Comparison of ENCODE assay signal across 8 mouse cellular contexts in genomic region chr17:35829737-35830136, GRCm38 (mm10). TPM values are rescaled to one million over a fixed set of nuclear protein-coding genes. Genes with fewer than 3 reads are reported as not detected.
DNase-seq lines count a peak whose midpoint lies in the region; ATAC-seq lines count a peak whose summit lies in the region.

No protein-coding gene starts in this region.

- H3K4me2 ChIP-seq in limb, embryonic 15.5 days: peak overlapping the region; percentile 24; the same call in 1 of the 2 replicates
- H3K4me2 ChIP-seq in midbrain, embryonic 16.5 days (ENCODE audit: low read length): no peak overlapping the region

- no peaks in the 10 kb centered on the region for H3K9me3 ChIP-seq in limb, embryonic 15.5 days
- H3K9me3 ChIP-seq in midbrain, embryonic 16.5 days (replicated peaks; ENCODE audit: control insufficient read depth, low read length, poor library complexity, severe bottlenecking): no peaks in the 10 kb centered on the region

- H3K27me3 ChIP-seq in limb, embryonic 15.5 days: no peaks in the 10 kb centered on the region
- no peaks in the 10 kb centered on the region for H3K27me3 ChIP-seq in midbrain, embryonic 16.5 days (ENCODE audit: control insufficient read depth, insufficient read depth, low read depth, low read length)

- H3K4me3 ChIP-seq in limb, embryonic 15.5 days: no peak overlapping the region
- H3K4me3 ChIP-seq in midbrain, embryonic 16.5 days (ENCODE audit: low read depth, low read length): no peak overlapping the region

- 3% methylated on average over 21 of the region's 21 CpGs for WGBS in limb, embryonic 15.5 days
- 3% methylated on average over 21 of the region's 21 CpGs for WGBS in midbrain, embryonic 16.5 days

- H3K4me1 ChIP-seq in limb, embryonic 15.5 days: peaks cover 24% of the 10 kb centered on the region
- H3K4me1 ChIP-seq in midbrain, embryonic 16.5 days (ENCODE audit: control insufficient read depth, insufficient read depth, low read length): peaks cover 21% of the 10 kb centered on the region

- H3K9ac ChIP-seq in limb, embryonic 15.5 days: no peak overlapping the region
- H3K9ac ChIP-seq in midbrain, embryonic 16.5 days (ENCODE audit: low read depth, low read length): no peak overlapping the region

- peak; percentile 79 for DNase-seq in layer of hippocampus, adult 11-12 months (ENCODE audit: low spot score)
- no peak for DNase-seq in layer of hippocampus, adult 9-10 months (ENCODE audit: low spot score)
- DNase-seq in embryo, embryonic 11.5 days (ENCODE audit: low read depth, low spot score): peak; percentile 68
- peak; percentile 87 for DNase-seq in kidney, adult 11 months
- DNase-seq in spleen, postnatal 36 days (ENCODE audit: low spot score in 2 of 2): peak; percentile 87 to 88

- no peak overlapping the region; the same call in 1 of the 2 replicates for H3K27ac ChIP-seq in limb, embryonic 15.5 days
- H3K27ac ChIP-seq in midbrain, embryonic 16.5 days (ENCODE audit: low read length): no peak overlapping the region

- peak; percentile 94 for ATAC-seq in granulocyte monocyte progenitor cell, adult 5-6 weeks (replicated peaks; ENCODE audit: poor library complexity, severe bottlenecking)
- ATAC-seq in limb, embryonic 15.5 days (ENCODE audit: insufficient number of reproducible peaks, low FRiP score, low TSS enrichment, low read depth): peak; percentile 74
- ATAC-seq in midbrain, embryonic 16.5 days: peak; percentile 39; the same call in 1 of the 2 replicates

- peaks cover 75% of the 10 kb centered on the region for H3K36me3 ChIP-seq in limb, embryonic 15.5 days
- H3K36me3 ChIP-seq in midbrain, embryonic 16.5 days (ENCODE audit: control insufficient read depth, insufficient read depth, low read length): peaks cover 16% of the 10 kb centered on the region

RNA-seq across cellular contexts. Expression of gene Flot1, which starts 6.7 kb away (rescaled TPM):
- 66.8 and 109 TPM in 2 replicates for total RNA-seq in granulocyte monocyte progenitor cell, adult 5-6 weeks (2014; fragmentation: Nextera tagmentation)
- total RNA-seq in granulocyte monocyte progenitor cell, adult 5-6 weeks (2017): 58.3 and 63.6 TPM in 2 replicates
- polyA plus RNA-seq in limb, embryonic 15.5 days (2015; fragmentation: Nextera tagmentation; extraction: Ambion mirVana): 60.2 and 70.9 TPM in 2 replicates
- 102 and 104 TPM in 2 replicates for polyA plus RNA-seq in midbrain, embryonic 16.5 days (2015; fragmentation: Nextera tagmentation; extraction: Ambion mirVana)

RNA-seq across cellular contexts. Expression of gene Ier3, which starts 8.3 kb away (rescaled TPM):
- 4.6 and 18.1 TPM in 2 replicates for total RNA-seq in granulocyte monocyte progenitor cell, adult 5-6 weeks (2014; fragmentation: Nextera tagmentation)
- 44.3 and 53.7 TPM in 2 replicates for total RNA-seq in granulocyte monocyte progenitor cell, adult 5-6 weeks (2017)
- 23.2 and 27.5 TPM in 2 replicates for polyA plus RNA-seq in limb, embryonic 15.5 days (2015; fragmentation: Nextera tagmentation; extraction: Ambion mirVana)
- polyA plus RNA-seq in midbrain, embryonic 16.5 days (2015; fragmentation: Nextera tagmentation; extraction: Ambion mirVana): 8.9 and 10.5 TPM in 2 replicates

RNA-seq across cellular contexts. Expression of gene Tubb5, which starts 8.4 kb away (rescaled TPM):
- 640 and 699 TPM in 2 replicates for total RNA-seq in granulocyte monocyte progenitor cell, adult 5-6 weeks (2014; fragmentation: Nextera tagmentation)
- total RNA-seq in granulocyte monocyte progenitor cell, adult 5-6 weeks (2017): 874 and 1,022 TPM in 2 replicates
- 811 and 833 TPM in 2 replicates for polyA plus RNA-seq in limb, embryonic 15.5 days (2015; fragmentation: Nextera tagmentation; extraction: Ambion mirVana)
- polyA plus RNA-seq in midbrain, embryonic 16.5 days (2015; fragmentation: Nextera tagmentation; extraction: Ambion mirVana): 1,852 and 1,913 TPM in 2 replicates

RNA-seq across cellular contexts. Expression of gene Mdc1, which starts 11.6 kb away (rescaled TPM):
- 103 and 159 TPM in 2 replicates for total RNA-seq in granulocyte monocyte progenitor cell, adult 5-6 weeks (2014; fragmentation: Nextera tagmentation)
- 23.7 and 28.6 TPM in 2 replicates for total RNA-seq in granulocyte monocyte progenitor cell, adult 5-6 weeks (2017)
- 13.0 and 15.0 TPM in 2 replicates for polyA plus RNA-seq in limb, embryonic 15.5 days (2015; fragmentation: Nextera tagmentation; extraction: Ambion mirVana)
- 8.6 and 10.3 TPM in 2 replicates for polyA plus RNA-seq in midbrain, embryonic 16.5 days (2015; fragmentation: Nextera tagmentation; extraction: Ambion mirVana)

RNA-seq across cellular contexts. Expression of gene Nrm, which starts 31.4 kb away (rescaled TPM):
- total RNA-seq in granulocyte monocyte progenitor cell, adult 5-6 weeks (2014; fragmentation: Nextera tagmentation): 66.8 and 88.9 TPM in 2 replicates
- 41.5 and 46.0 TPM in 2 replicates for total RNA-seq in granulocyte monocyte progenitor cell, adult 5-6 weeks (2017)
- 55.5 and 59.0 TPM in 2 replicates for polyA plus RNA-seq in limb, embryonic 15.5 days (2015; fragmentation: Nextera tagmentation; extraction: Ambion mirVana)
- polyA plus RNA-seq in midbrain, embryonic 16.5 days (2015; fragmentation: Nextera tagmentation; extraction: Ambion mirVana): 13.5 and 14.6 TPM in 2 replicates

Comparison
In these comparisons a context has a peak if more than half of its experiments do, and no peak if none do; other contexts are left out.
1. ATAC-seq: peak in every context shown above with its lines; median percentile 94 in granulocyte monocyte progenitor cell, adult 5-6 weeks; 74 in limb, embryonic 15.5 days; 39 in midbrain, embryonic 16.5 days.